Mouse (Mus musculus): ENCODE measurements around the gene Mreg. TPM values are rescaled to one million over a fixed set of nuclear protein-coding genes. Genes with fewer than 3 reads are reported as not detected.

Gene Mreg
- polyA plus RNA-seq (2015; fragmentation: Nextera tagmentation; extraction: Ambion mirVana) = 0.61 and 1.0 TPM in 2 replicates

DNA sequence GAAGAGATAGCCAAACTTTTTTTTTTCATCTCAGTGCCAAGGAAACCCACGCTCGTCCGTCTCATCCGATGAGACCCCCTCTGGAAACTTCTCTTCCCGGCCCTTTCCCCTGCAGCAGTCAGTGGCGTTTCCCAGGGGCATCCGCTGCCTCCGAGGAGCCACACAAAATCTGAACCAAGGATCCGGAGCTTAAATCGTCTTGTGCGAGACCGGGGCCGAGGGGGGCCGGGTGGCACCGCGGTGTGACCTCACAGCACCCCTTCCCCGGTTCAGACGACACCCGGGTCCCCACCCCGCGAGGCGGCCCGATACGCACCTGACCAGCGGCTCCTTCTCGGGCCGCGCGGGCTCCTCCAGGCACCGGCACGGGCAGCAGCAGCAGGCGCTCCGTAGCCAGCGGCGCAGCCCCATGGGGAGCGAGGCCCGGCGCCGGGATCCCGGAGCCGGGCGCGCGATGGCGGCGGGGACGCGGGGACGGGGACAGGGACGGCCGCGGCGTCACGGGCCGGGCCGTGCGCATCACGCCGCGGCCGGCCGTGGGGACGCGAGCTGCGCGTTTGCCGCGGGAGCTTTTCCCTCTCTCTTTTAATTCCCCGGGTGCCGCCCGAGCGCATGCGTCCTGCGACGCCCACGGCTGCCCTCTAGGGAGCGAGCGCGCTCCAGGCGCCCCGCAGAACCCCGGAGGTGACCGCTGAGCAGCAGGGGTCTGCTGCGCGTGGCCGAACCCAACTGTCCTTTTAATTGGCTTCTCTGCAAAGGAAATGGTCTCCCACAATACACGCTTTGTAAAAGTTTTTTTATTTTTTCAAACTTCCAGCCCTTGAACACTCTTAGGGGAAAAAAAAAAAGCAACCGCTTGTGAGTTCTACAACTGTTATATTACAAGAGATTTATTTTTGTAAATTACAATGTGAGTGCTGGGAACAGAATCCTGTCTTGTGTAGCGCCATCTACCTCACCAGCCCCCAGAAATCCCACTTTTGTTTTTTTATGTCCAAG, at the start of gene Mreg:
Mreg (minus strand) TSS at position 607 of the 999 bp plus-strand sequence.

Other genes with a start within 250 kb of the Mreg start
- 16.5 and 16.7 TPM in 2 replicates for gene Pecr, start 72.0 kb upstream of the Mreg start, polyA plus RNA-seq (2015; fragmentation: Nextera tagmentation; extraction: Ambion mirVana)
- 0.06 TPM in 1 of 2 replicates, not detected in the other for gene Tmem169, start 72.1 kb upstream of the Mreg start, polyA plus RNA-seq (2015; fragmentation: Nextera tagmentation; extraction: Ambion mirVana)
- 15.2 and 15.8 TPM in 2 replicates for gene Xrcc5, start 95.1 kb upstream of the Mreg start, polyA plus RNA-seq (2015; fragmentation: Nextera tagmentation; extraction: Ambion mirVana)

Measured in spleen, postnatal 0 days (tissue).